Mouse (Mus musculus) liver, embryonic 11.5 days (tissue): Measurements from ENCODE around the gene Bicd2. TPM values are rescaled to one million over a fixed set of nuclear protein-coding genes. Genes with fewer than 3 reads are reported as not detected.
"Not testable (repeated sequence)": the region's sequence is repeated elsewhere in the genome, so short reads cannot be mapped to it uniquely, and the experiment has no call there.

ENCODE experiments used
- ATAC-seq: fragments of 200-750 bp; cut with Nextera tagmentation; replicated peaks from 2 replicates; pipeline ENCODE4 v1.8.0; 2017; ENCODE audit warnings: moderate number of reproducible peaks, mild to moderate bottlenecking, moderate TSS enrichment, moderate library complexity; ENCODE audit not compliant: low FRiP score
- DNase-seq: peaks from one replicate; pipeline ENCODE4 v3.0.0-alpha.2; 2017; ENCODE audit warnings: low spot score
- H3K27ac ChIP-seq: fragments of 300-500 bp; sonication (generic); 2 replicates; pipeline ENCODE4 v1.5.1; 2014; ENCODE audit warnings: mild to moderate bottlenecking, low read depth, low read length, control low read depth
- H3K27me3 ChIP-seq: fragments of 300-500 bp; sonication (generic); replicated peaks from 2 replicates; pipeline ENCODE4 v1.6.1; 2014; ENCODE audit warnings: low read length, mixed read lengths; ENCODE audit not compliant: control insufficient read depth, insufficient read depth
- H3K36me3 ChIP-seq: fragments of 300-500 bp; sonication (generic); 2 replicates; pipeline ENCODE4 v1.6.1; 2014; ENCODE audit warnings: mild to moderate bottlenecking, low read length, moderate library complexity, mixed read lengths; ENCODE audit not compliant: control insufficient read depth, insufficient read depth
- H3K4me1 ChIP-seq: fragments of 300-500 bp; sonication (generic); replicated peaks from 2 replicates; pipeline ENCODE4 v1.6.1; 2014; ENCODE audit warnings: low read length, mixed read lengths; ENCODE audit not compliant: control insufficient read depth, insufficient read depth
- H3K4me2 ChIP-seq: fragments of 300-500 bp; sonication (generic); 2 replicates; pipeline ENCODE4 v1.6.1; 2014; ENCODE audit warnings: mild to moderate bottlenecking, control low read depth, moderate library complexity
- H3K4me3 ChIP-seq: fragments of 300-500 bp; sonication (generic); 2 replicates; pipeline ENCODE4 v1.5.1; 2014; ENCODE audit warnings: low read depth, low read length, control low read depth
- H3K9ac ChIP-seq: fragments of 300-500 bp; sonication (generic); 2 replicates; pipeline ENCODE4 v1.6.1; 2014; ENCODE audit warnings: low read depth, low read length, control low read depth
- H3K9me3 ChIP-seq: fragments of 300-500 bp; sonication (generic); 2 replicates; pipeline ENCODE4 v1.6.1; 2016; ENCODE audit warnings: low read length, inconsistent platforms, mixed read lengths; ENCODE audit not compliant: control insufficient read depth
- WGBS: fragments of 180-500 bp; shearing (Covaris S2); extraction: QIAGEN DNeasy Blood & Tissue Kit; methylation state at CpG from one replicate; pipeline ENCODE4 v1.1.7; 2014; 5-methylcytosine and 5-hydroxymethylcytosine counted together
- polyA plus RNA-seq: library from polyadenylated mRNA; unstranded; fragments of >200 nt; fragmentation: Nextera tagmentation; extraction: Ambion mirVana; gene quantifications from 2 replicates; pipeline ENCODE4 v1.2.1, GENCODE M21; 2014

Bicd2 gene
- polyA plus RNA-seq, 1 experiment from 2014 or later, result 22.6 TPM

DNA sequence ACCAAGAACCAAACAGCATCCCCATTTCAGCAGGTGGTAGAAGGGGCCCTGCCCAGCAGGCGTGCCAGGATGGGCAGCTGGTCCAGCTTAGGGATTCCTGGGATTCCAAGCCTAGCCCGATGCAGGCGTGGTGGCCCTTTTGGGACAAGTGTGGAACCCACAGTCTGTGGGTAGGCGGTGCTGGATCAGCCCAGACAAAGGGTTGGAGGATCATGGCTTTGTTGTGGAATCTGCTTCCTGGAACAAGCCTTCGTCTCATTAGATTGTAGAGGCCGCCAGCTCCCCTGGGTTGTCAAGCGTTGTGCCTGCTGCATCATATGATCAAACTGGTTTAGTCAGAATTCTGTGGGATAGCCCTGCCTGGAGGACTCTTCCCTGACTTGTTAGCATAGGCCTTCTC lies 21.0 kb downstream of the Bicd2 start:
- 91% methylated on average over 7 of the region's 7 CpGs for WGBS
- Histone ChIP-seq H3K9me3 (no peaks in the 10 kb centered on the region), H3K4me1 (peaks cover 30% of the 10 kb centered on the region), H3K27ac (no peak overlapping the region), H3K27me3 (no peaks in the 10 kb centered on the region), H3K36me3 (peaks cover 2% of the 10 kb centered on the region; the same call in 1 of the 2 replicates), H3K9ac (no peak overlapping the region), H3K4me3 (no peak overlapping the region), H3K4me2 (no peak overlapping the region)
- DNase-seq (no peak), ATAC-seq (no peak)

DNA sequence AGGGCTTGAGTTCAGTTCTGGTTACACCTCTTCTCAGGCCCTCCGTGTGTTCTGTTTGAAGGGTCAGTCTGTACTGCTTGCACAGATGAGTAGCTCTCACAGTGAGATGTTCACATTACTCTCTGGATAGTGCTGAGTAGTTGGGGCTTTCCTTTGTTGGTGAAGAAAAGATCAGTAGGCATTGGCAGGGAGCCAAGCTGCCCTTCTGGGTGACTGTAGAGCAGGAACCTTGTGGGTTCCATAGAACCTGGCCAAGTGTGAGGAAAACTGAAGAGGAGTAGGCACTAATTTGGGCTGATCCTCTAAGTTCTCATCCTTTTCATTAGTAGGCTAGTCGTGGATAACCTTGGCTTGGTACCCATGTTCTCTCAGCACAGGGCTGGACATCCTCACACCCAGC lies 21.4 kb downstream of the Bicd2 start:
- Histone ChIP-seq H3K9ac (no peak overlapping the region), H3K27me3 (no peaks in the 10 kb centered on the region), H3K4me3 (no peak overlapping the region), H3K9me3 (no peaks in the 10 kb centered on the region), H3K27ac (no peak overlapping the region), H3K4me2 (no peak overlapping the region), H3K36me3 (no peaks in the 10 kb centered on the region), H3K4me1 (peaks cover 32% of the 10 kb centered on the region)
- WGBS, result 94% methylated on average over 2 of the region's 2 CpGs
- ATAC-seq (no peak), DNase-seq (no peak)

DNA sequence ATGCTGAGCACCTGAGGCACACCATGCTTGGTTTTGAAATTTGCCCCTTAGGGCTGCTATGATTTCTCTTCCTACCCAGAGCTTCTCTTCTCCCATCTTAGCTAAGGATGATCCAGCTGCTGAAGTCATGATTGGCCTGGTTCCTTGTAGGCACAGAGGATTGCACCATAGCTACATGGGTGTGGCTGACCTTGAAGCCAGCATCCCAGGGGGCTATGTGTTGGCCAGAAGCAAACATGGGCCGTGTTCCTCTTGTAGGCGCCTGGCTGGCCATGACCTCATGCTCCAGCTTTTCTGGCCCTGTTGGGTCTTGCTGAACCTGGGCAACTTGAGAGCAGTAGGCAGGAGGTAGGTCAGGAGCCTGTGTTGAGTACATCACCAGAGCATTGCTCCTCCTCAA lies 23.3 kb downstream of the Bicd2 start:
- Histone ChIP-seq H3K9me3 (no peaks in the 10 kb centered on the region), H3K27me3 (no peaks in the 10 kb centered on the region), H3K36me3 (peaks cover 5% of the 10 kb centered on the region; the same call in 1 of the 2 replicates), H3K4me3 (no peak overlapping the region), H3K4me2 (no peak overlapping the region), H3K4me1 (peaks cover 25% of the 10 kb centered on the region), H3K27ac (no peak overlapping the region), H3K9ac (no peak overlapping the region)
- ATAC-seq (no peak), DNase-seq (no peak)
- 69% methylated on average over 2 of the region's 2 CpGs for WGBS

DNA sequence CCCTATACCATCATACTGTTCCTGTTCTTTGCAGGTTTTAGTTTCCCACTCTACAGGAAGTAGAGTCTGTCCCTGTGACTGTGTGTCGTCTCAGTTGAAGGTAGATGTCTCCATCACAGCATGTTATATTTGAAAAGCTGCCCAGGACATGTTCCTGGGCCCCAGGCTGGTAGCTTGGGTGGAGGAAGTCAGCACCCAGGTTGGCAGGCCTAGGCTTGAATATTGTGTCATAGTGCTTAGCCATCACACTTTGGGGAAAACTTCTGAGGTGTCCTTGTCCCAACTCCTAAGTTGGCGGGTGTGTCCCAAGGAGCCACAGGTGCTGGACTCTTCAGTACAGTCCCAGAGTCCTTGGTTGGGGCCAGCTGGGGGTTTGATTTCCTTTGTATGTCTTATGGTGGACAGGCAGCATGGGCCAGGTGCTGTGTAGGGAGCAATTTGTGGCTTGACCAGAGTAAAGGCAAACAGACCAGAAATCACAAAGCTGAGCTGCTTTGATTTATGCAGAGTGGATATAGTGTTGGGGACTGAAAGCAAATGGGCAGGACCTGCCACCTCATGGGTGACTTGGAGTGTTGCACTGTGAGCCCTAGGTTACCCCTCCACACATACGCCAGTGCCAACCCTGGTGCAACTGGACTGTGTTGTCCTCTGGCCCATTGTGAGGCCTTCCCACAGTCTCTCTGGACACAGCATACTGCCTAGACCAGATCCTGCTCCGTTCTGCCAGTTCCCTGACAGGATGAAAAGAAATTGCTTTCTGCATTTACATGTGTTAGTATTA lies 26.5 kb downstream of the Bicd2 start:
- H3K27ac ChIP-seq, result no peak overlapping the region
- H3K9ac ChIP-seq, result no peak overlapping the region
- H3K27me3 ChIP-seq, result no peaks in the 10 kb centered on the region
- no peak for DNase-seq
- H3K9me3 ChIP-seq, result no peaks in the 10 kb centered on the region
- H3K4me2 ChIP-seq, result no peak overlapping the region
- WGBS, result 81% methylated on average over 4 of the region's 4 CpGs
- no peak for ATAC-seq
- no peak overlapping the region for H3K4me3 ChIP-seq
- peaks cover 5% of the 10 kb centered on the region for H3K36me3 ChIP-seq
- H3K4me1 ChIP-seq, result peaks cover 32% of the 10 kb centered on the region

DNA sequence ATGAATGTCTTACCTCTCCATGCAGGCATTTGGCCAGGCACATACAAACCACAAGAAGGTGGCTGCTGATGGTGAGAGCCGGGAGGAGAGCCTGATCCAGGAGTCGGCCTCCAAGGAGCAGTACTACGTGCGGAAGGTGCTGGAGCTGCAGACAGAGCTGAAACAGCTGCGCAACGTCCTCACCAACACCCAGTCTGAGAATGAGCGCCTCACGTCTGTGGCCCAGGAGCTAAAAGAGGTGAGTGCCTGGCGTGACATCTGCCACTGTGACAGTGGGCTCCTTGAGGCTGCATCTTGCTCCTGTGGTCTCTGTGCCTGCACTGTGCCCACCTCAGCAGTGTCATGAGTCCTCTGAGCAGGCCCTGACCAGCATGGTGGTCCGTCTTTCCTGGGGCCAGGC lies 28.0 kb downstream of the Bicd2 start:
- no peak overlapping the region for H3K4me2 ChIP-seq
- H3K9me3 ChIP-seq, result no peaks in the 10 kb centered on the region
- no peak overlapping the region for H3K4me3 ChIP-seq
- ATAC-seq, result no peak
- no peak overlapping the region for H3K9ac ChIP-seq
- peaks cover 5% of the 10 kb centered on the region for H3K36me3 ChIP-seq
- no peak for DNase-seq
- peaks cover 32% of the 10 kb centered on the region for H3K4me1 ChIP-seq
- WGBS, result 91% methylated on average over 10 of the region's 10 CpGs
- H3K27ac ChIP-seq, result no peak overlapping the region
- no peaks in the 10 kb centered on the region for H3K27me3 ChIP-seq

DNA sequence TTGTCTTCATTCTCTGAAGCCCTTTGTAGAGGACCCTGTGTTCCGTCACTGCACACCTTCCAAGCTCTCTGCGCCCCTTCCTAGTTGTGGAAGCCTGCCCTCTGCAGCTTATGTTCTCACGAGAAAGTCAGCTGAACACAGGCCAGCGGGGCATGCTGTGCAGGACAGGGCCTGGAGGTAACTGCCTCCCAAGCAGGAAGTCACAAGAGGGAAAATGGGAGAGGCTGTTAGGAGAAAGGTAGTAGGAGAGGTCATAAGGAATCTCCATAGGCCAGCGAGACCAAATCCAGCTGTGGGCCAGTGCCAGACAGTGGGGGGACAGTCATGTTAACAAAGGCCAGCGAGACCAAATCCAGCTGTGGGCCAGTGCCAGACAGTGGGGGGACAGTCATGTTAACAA lies 28.8 kb downstream of the Bicd2 start:
- not testable (repeated sequence) for H3K9ac ChIP-seq, H3K27me3 ChIP-seq, DNase-seq, H3K4me3 ChIP-seq, H3K36me3 ChIP-seq, H3K9me3 ChIP-seq, ATAC-seq, H3K4me2 ChIP-seq, H3K27ac ChIP-seq
- peaks cover 32% of the 10 kb centered on the region for H3K4me1 ChIP-seq
- 86% methylated on average over 6 of the region's 6 CpGs for WGBS

DNA sequence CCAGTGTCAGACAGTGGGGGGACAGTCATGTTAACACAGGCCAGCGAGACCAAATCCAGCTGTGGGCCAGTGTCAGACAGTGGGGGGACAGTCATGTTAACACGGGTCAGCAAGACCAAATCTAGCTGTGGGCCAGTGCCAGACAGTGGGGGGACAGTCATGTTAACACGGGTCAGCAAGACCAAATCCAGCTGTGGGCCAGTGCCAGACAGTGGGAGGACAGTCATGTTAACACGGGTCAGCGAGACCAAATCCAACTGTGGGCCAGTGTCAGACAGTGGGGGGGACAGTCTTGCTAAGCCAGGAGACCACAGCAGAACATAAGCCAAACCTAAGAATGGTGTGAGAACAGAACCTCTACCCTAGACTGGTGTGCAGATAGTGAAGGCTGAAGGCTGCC lies 29.5 kb downstream of the Bicd2 start:
- Histone ChIP-seq H3K4me1 (peaks cover 32% of the 10 kb centered on the region), H3K27ac (peak overlapping the region; percentile 50), H3K9ac (0 out of 2 replicates have a peak overlapping the region, but pooled peaks have one; percentile 25)
- H3K4me2 ChIP-seq, H3K27me3 ChIP-seq, H3K4me3 ChIP-seq, DNase-seq, H3K9me3 ChIP-seq, H3K36me3 ChIP-seq: not testable (repeated sequence)
- WGBS, result 73% methylated on average over 5 of the region's 5 CpGs
- ATAC-seq, result 0 out of 2 replicates have a peak, but pooled peaks have one; percentile 1

DNA sequence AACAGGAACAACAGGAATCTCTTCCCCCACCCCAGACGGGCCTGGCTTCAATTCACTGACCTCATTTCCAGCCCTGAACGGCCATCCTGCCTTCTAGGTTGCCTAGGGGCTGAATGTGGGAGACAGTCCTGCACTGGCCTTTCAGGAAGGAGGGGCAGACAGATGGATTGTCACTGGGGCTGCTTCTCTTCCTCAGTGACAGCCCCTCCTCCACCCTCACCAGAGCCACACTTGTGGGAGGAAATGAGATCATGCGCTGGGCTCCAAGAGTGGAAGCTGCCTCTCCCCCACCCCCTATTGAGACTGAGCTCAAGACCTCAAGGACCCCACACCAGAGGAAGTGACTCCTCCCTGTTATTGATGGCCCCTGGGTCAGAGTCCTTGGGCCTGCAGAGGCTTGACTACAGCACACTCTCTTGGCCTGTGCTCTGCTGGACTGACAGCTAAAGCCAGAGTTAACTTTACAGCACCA lies 30.1 kb downstream of the Bicd2 start:
- H3K27me3 ChIP-seq, result no peaks in the 10 kb centered on the region
- WGBS, result 5% methylated on average over 3 of the region's 3 CpGs
- H3K4me3 ChIP-seq, result no peak overlapping the region
- no peak overlapping the region for H3K9ac ChIP-seq
- H3K27ac ChIP-seq, result peak overlapping the region; percentile 50
- peak; percentile 73 for ATAC-seq
- peaks cover 12% of the 10 kb centered on the region for H3K36me3 ChIP-seq
- no peak overlapping the region for H3K4me2 ChIP-seq
- DNase-seq, result peak; percentile 50
- H3K9me3 ChIP-seq, result no peaks in the 10 kb centered on the region
- peaks cover 32% of the 10 kb centered on the region for H3K4me1 ChIP-seq
